Mouse (Mus musculus) stomach, postnatal 0 days (tissue): ENCODE results near the gene Ctnna3.
"Not testable (repeated sequence)": the region's sequence is repeated elsewhere in the genome, so short reads cannot be mapped to it uniquely, and the experiment has no call there.

Source experiments
- CTCF ChIP-seq: IDR thresholded peaks from 2 replicates; pipeline ENCODE4 v1.5.1; 2016; ENCODE audit warnings: antibody characterized with exemption, low read depth, mild to moderate bottlenecking, moderate library complexity
- EP300 ChIP-seq: optimal IDR thresholded peaks from 2 replicates; pipeline ENCODE3; 2016; ENCODE audit warnings: antibody characterized with exemption

GRCm38 (mm10) chr10:63411674-63412073 lies 18.2 kb upstream of the Ctnna3 start:
- not testable (repeated sequence) for TF ChIP-seq CTCF, EP300
